Mouse (Mus musculus): ENCODE measurements around the gene Arhgap40.
A peak's percentile ranks its signal among the peaks of the same experiment; 100 is the strongest.

The Arhgap40 gene

GRCm38 (mm10) chr2:158512528-158512927 lies at the start of gene Arhgap40:
TSS of gene Arhgap40 (plus strand) at chr2:158512796.
- no peak for DNase-seq

- DNase-seq = no peak
Measured at GRCm38 (mm10) chr2:158474159-158474558, 38.4 kb upstream of the Arhgap40 start.

GRCm38 (mm10) chr2:158477640-158478039 lies 35.0 kb upstream of the Arhgap40 start:
- DNase-seq = no peak

- DNase-seq = no peak
Measured at GRCm38 (mm10) chr2:158498457-158498856, 14.1 kb upstream of the Arhgap40 start.

GRCm38 (mm10) chr2:158501836-158502812 lies 10.5 kb upstream of the Arhgap40 start, which contains the start of gene Adig:
TSS of gene Adig (plus strand) at chr2:158502612.
- DNase-seq = no peak

- DNase-seq = no peak
Measured at GRCm38 (mm10) chr2:158503226-158503625, 9.4 kb upstream of the Arhgap40 start.

GRCm38 (mm10) chr2:158503671-158504070 lies 8.9 kb upstream of the Arhgap40 start:
- no peak for DNase-seq

GRCm38 (mm10) chr2:158506475-158506874 lies 6.1 kb upstream of the Arhgap40 start:
- DNase-seq = no peak

GRCm38 (mm10) chr2:158507046-158507445 lies 5.5 kb upstream of the Arhgap40 start:
- DNase-seq = no peak

- no peak for DNase-seq
Measured at GRCm38 (mm10) chr2:158510665-158511064, 1.9 kb upstream of the Arhgap40 start.

- DNase-seq = no peak
Measured at GRCm38 (mm10) chr2:158513821-158514336, 1.3 kb downstream of the Arhgap40 start.

- DNase-seq = no peak
Measured at GRCm38 (mm10) chr2:158518583-158518982, 6.0 kb downstream of the Arhgap40 start.

- no peak for DNase-seq
Measured at GRCm38 (mm10) chr2:158519071-158519470, 6.5 kb downstream of the Arhgap40 start.

- no peak for DNase-seq
Measured at GRCm38 (mm10) chr2:158519800-158520199, 7.2 kb downstream of the Arhgap40 start.

GRCm38 (mm10) chr2:158523060-158523459 lies 10.5 kb downstream of the Arhgap40 start:
- DNase-seq = no peak

GRCm38 (mm10) chr2:158524129-158524860 lies 11.7 kb downstream of the Arhgap40 start:
- no peak for DNase-seq

- peak; percentile 34 for DNase-seq
Measured at GRCm38 (mm10) chr2:158534090-158534489, 21.5 kb downstream of the Arhgap40 start.

- no peak for DNase-seq
Measured at GRCm38 (mm10) chr2:158534559-158534958, 22.0 kb downstream of the Arhgap40 start.

- DNase-seq = no peak
Measured at GRCm38 (mm10) chr2:158539433-158540305, 27.1 kb downstream of the Arhgap40 start.

GRCm38 (mm10) chr2:158541286-158541685 lies 28.7 kb downstream of the Arhgap40 start:
- no peak for DNase-seq

GRCm38 (mm10) chr2:158545266-158545665 lies 32.7 kb downstream of the Arhgap40 start:
- no peak for DNase-seq

GRCm38 (mm10) chr2:158546751-158547150 lies 34.2 kb downstream of the Arhgap40 start:
- peak; percentile 59 for DNase-seq

Measured in cerebellum, adult 9-10 months (tissue).